Mouse (Mus musculus): ENCODE results near the gene Olfr119.

- no peak for TF ChIP-seq POLR2A (IDR thresholded peaks at IDR 0.05; ENCODE audit: borderline replicate concordance, extremely low read depth, low read depth, low read length)
- TF ChIP-seq CTCF (IDR thresholded peaks at IDR 0.05; ENCODE audit: insufficient read depth, low read length), result no peak
Measured at GRCm38 (mm10) chr17:37738070-37738469, 41.7 kb downstream of the Olfr119 start.
